Mouse (Mus musculus) hindbrain, embryonic 15.5 days (tissue): Measurements from ENCODE around the gene Ubb. TPM values are rescaled to one million over a fixed set of nuclear protein-coding genes. Genes with fewer than 3 reads are reported as not detected.
A peak's percentile ranks its signal among the peaks of the same experiment; 100 is the strongest.

ENCODE experiments used
- ATAC-seq: fragments of 200-750 bp; cut with Nextera tagmentation; 2 replicates; pipeline ENCODE4 v1.8.0; 2017; ENCODE audit warnings: low read depth, moderate number of reproducible peaks, moderate TSS enrichment; ENCODE audit not compliant: low FRiP score
- H3K27ac ChIP-seq: fragments of 300-500 bp; sonication (generic); replicated peaks from 2 replicates; pipeline ENCODE4 v1.5.1; 2015; ENCODE audit warnings: mild to moderate bottlenecking, inconsistent platforms
- H3K27me3 ChIP-seq: fragments of 300-500 bp; sonication (generic); 2 replicates; pipeline ENCODE4 v1.6.1; 2015; ENCODE audit warnings: control low read depth, inconsistent platforms
- H3K36me3 ChIP-seq: fragments of 300-500 bp; sonication (generic); 2 replicates; pipeline ENCODE4 v1.6.1; 2015; ENCODE audit warnings: control low read depth, inconsistent platforms
- H3K4me1 ChIP-seq: fragments of 300-500 bp; sonication (generic); replicated peaks from 2 replicates; pipeline ENCODE4 v1.6.1; 2015; ENCODE audit warnings: control low read depth, inconsistent platforms
- H3K4me2 ChIP-seq: fragments of 300-500 bp; sonication (generic); 2 replicates; pipeline ENCODE4 v1.6.1; 2015; ENCODE audit warnings: moderate library complexity, mild to moderate bottlenecking, inconsistent platforms
- H3K4me3 ChIP-seq: fragments of 300-500 bp; sonication (generic); 2 replicates; pipeline ENCODE4 v1.5.1; 2015; ENCODE audit warnings: mild to moderate bottlenecking, inconsistent platforms
- H3K9ac ChIP-seq: fragments of 300-500 bp; sonication (generic); 2 replicates; pipeline ENCODE4 v1.6.1; 2015; ENCODE audit warnings: inconsistent platforms
- H3K9me3 ChIP-seq: fragments of 300-500 bp; sonication (generic); 2 replicates; pipeline ENCODE4 v1.6.1; 2016; ENCODE audit warnings: control low read depth, inconsistent platforms
- WGBS: fragments of 180-500 bp; shearing (Covaris S2); methylation state at CpG from one replicate; pipeline ENCODE4 v1.1.7; 2015; 5-methylcytosine and 5-hydroxymethylcytosine counted together
- polyA plus RNA-seq: library from polyadenylated mRNA; unstranded; fragments of >200 nt; fragmentation: Nextera tagmentation; extraction: Ambion mirVana; gene quantifications from 2 replicates; pipeline ENCODE4 v1.2.1, GENCODE M21; 2015

Ubb gene
- polyA plus RNA-seq, 1 experiment from 2014 or later = 4,365 TPM

DNA sequence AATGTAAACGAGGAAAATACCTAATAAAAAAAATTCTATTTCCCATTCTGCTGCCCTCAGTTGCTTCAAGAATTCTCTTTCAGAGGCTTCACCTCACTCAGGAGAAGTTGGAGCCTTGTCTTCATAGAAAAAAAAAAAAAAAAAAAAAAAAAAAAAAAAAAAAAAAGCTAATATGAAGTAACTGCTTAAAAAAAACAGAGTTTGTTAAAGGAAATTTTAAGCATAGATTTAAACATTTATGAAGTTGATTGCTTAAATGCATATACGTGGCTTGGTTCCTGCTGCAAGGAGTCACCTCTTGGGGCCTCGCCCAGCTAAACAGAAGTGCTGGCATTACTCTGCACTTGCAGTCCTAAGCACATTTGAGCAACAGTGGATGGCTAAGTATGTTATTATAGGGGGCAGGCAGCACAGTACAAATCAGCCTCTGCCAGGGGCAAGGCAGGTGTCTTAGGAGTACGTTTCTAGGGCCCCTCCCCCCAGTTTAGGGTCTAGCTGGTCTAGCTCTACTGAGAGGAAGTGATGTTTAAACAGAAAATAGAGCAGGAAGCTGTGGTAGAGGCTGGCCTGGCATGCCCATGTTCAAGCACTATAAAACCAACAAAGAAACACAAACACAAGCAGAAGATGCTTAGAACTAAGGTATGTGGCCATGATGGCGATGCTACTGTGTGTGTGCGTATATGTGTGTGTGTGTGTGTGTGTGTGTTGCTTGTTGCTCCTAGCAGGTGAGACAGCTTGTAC, 23.2 kb downstream of the Ubb start, which contains the start of gene Trpv2:
Gene Trpv2 (plus strand): TSS at position 528 of the 744 bp plus-strand sequence.
- Histone ChIP-seq H3K27ac (peak within 1 kb of the TSS; percentile 81), H3K4me2 (peak within 1 kb of the TSS; percentile 98), H3K36me3 (no peaks in the 10 kb centered on the region), H3K27me3 (no peaks in the 10 kb centered on the region), H3K4me3 (peak within 1 kb of the TSS; percentile 63), H3K4me1 (peaks cover 15% of the 10 kb centered on the region), H3K9ac (no peak within 1 kb of the TSS; the same call in 1 of the 2 replicates), H3K9me3 (no peaks in the 10 kb centered on the region)
- 85% methylated on average over 6 of the region's 6 CpGs for WGBS
- no peak for ATAC-seq

DNA sequence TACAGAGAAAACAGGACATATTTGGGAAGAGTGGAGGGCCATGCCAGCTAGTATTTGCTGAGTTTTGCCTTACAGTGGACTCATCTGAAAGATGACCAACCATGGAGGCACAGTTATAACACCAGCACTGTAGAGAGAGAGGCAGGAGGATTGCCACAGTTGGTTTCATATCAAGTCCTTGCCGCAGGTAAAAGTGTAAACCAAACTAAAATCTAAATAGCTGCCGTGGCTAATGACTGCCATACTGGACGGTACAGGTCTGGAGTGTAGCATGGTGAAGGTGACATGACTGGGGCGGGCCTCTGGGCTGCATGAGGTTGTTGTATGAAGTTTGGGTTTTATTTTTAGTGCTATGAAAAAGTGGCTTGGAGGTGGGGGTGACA, 23.7 kb downstream of the Ubb start:
- ATAC-seq = no peak
- WGBS = 88% methylated on average over 4 of the region's 4 CpGs
- H3K27me3 ChIP-seq = no peaks in the 10 kb centered on the region
- H3K9ac ChIP-seq = no peak overlapping the region
- H3K9me3 ChIP-seq = no peaks in the 10 kb centered on the region
- peak overlapping the region; percentile 98; the same call in 1 of the 2 replicates for H3K4me2 ChIP-seq
- no peaks in the 10 kb centered on the region for H3K36me3 ChIP-seq
- H3K27ac ChIP-seq = no peak overlapping the region
- H3K4me1 ChIP-seq = peaks cover 15% of the 10 kb centered on the region
- no peak overlapping the region for H3K4me3 ChIP-seq

DNA sequence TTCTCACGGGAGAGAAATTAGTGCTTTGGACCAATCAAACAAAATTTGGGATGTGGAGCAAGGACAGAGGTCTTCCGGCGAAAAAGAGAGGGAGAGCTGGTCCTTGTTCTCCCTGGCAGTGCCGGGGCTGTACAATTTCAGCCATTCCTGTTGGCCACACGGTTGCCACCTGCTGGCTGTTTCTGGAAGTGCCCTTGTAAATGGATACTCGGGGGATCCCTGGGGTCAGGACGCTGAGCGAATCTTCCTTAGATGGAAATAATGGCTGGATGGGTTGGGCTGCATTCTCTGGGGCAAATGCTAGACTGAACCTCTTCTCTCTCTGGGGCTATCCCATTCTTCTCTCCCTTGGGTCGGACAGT, 24.3 kb downstream of the Ubb start:
- Histone ChIP-seq H3K4me2 (peak overlapping the region; percentile 98), H3K27me3 (no peaks in the 10 kb centered on the region), H3K9ac (peak overlapping the region; percentile 69), H3K27ac (peak overlapping the region; percentile 81), H3K9me3 (no peaks in the 10 kb centered on the region), H3K4me3 (peak overlapping the region; percentile 63), H3K36me3 (no peaks in the 10 kb centered on the region), H3K4me1 (peaks cover 15% of the 10 kb centered on the region)
- ATAC-seq = peak; percentile 68; the same call in 1 of the 2 replicates
- WGBS = under 1% methylated on average over 9 of the region's 9 CpGs

- Histone ChIP-seq H3K27me3 (no peaks in the 10 kb centered on the region), H3K36me3 (no peaks in the 10 kb centered on the region), H3K9ac (peak overlapping the region; percentile 69), H3K4me1 (peaks cover 15% of the 10 kb centered on the region), H3K4me2 (peak overlapping the region; percentile 98), H3K9me3 (no peaks in the 10 kb centered on the region), H3K27ac (peak overlapping the region; percentile 81), H3K4me3 (peak overlapping the region; percentile 63)
- peak; percentile 78 for ATAC-seq
- WGBS = 3% methylated on average over 27 of the region's 27 CpGs
These were observed 24.9 kb downstream of the Ubb start for GRCm38 (mm10) chr11:62575659-62576438.

GRCm38 (mm10) chr11:62576530-62577152, 25.7 kb downstream of the Ubb start:
- no peaks in the 10 kb centered on the region for H3K9me3 ChIP-seq
- peak overlapping the region; percentile 98 for H3K4me2 ChIP-seq
- no peaks in the 10 kb centered on the region for H3K36me3 ChIP-seq
- no peaks in the 10 kb centered on the region for H3K27me3 ChIP-seq
- H3K4me3 ChIP-seq = peak overlapping the region; percentile 63
- no peak for ATAC-seq
- H3K27ac ChIP-seq = peak overlapping the region; percentile 81
- H3K9ac ChIP-seq = peak overlapping the region; percentile 69
- peaks cover 15% of the 10 kb centered on the region for H3K4me1 ChIP-seq
- WGBS = 71% methylated on average over 16 of the region's 16 CpGs

- 69% methylated on average over 6 of the region's 6 CpGs for WGBS
- H3K36me3 ChIP-seq = peaks cover 26% of the 10 kb centered on the region
- no peaks in the 10 kb centered on the region for H3K27me3 ChIP-seq
- H3K4me3 ChIP-seq = no peak overlapping the region
- no peak for ATAC-seq
- no peak overlapping the region for H3K9ac ChIP-seq
- no peaks in the 10 kb centered on the region for H3K4me1 ChIP-seq
- H3K27ac ChIP-seq = no peak overlapping the region
- H3K4me2 ChIP-seq = no peak overlapping the region
- no peaks in the 10 kb centered on the region for H3K9me3 ChIP-seq
These were observed 32.1 kb downstream of the Ubb start for GRCm38 (mm10) chr11:62583031-62583430.

- Histone ChIP-seq H3K4me1 (no peaks in the 10 kb centered on the region), H3K27ac (no peak overlapping the region), H3K9me3 (no peaks in the 10 kb centered on the region), H3K36me3 (peaks cover 33% of the 10 kb centered on the region), H3K4me2 (no peak overlapping the region), H3K9ac (no peak overlapping the region), H3K27me3 (no peaks in the 10 kb centered on the region), H3K4me3 (no peak overlapping the region)
- WGBS = 81% methylated on average over 9 of the region's 9 CpGs
- no peak for ATAC-seq
These were observed 33.8 kb downstream of the Ubb start for GRCm38 (mm10) chr11:62584671-62585206.

GRCm38 (mm10) chr11:62587034-62587433, 36.1 kb downstream of the Ubb start:
- no peaks in the 10 kb centered on the region for H3K4me1 ChIP-seq
- WGBS = 93% methylated on average over 5 of the region's 5 CpGs
- H3K36me3 ChIP-seq = peaks cover 44% of the 10 kb centered on the region
- no peak overlapping the region for H3K9ac ChIP-seq
- H3K4me3 ChIP-seq = no peak overlapping the region
- H3K27ac ChIP-seq = no peak overlapping the region
- no peak overlapping the region for H3K4me2 ChIP-seq
- no peaks in the 10 kb centered on the region for H3K9me3 ChIP-seq
- H3K27me3 ChIP-seq = no peaks in the 10 kb centered on the region
- ATAC-seq = no peak

GRCm38 (mm10) chr11:62589391-62589790, 38.4 kb downstream of the Ubb start:
- Histone ChIP-seq H3K4me3 (no peak overlapping the region), H3K9me3 (no peaks in the 10 kb centered on the region), H3K36me3 (peaks cover 44% of the 10 kb centered on the region), H3K27me3 (no peaks in the 10 kb centered on the region), H3K4me2 (no peak overlapping the region), H3K9ac (no peak overlapping the region), H3K27ac (no peak overlapping the region), H3K4me1 (no peaks in the 10 kb centered on the region)
- WGBS = 75% methylated on average over 10 of the region's 10 CpGs
- no peak for ATAC-seq

- Histone ChIP-seq H3K27me3 (no peaks in the 10 kb centered on the region), H3K9me3 (no peaks in the 10 kb centered on the region), H3K4me1 (no peaks in the 10 kb centered on the region), H3K4me3 (no peak overlapping the region), H3K4me2 (no peak overlapping the region), H3K9ac (no peak overlapping the region), H3K27ac (no peak overlapping the region), H3K36me3 (peaks cover 42% of the 10 kb centered on the region)
- WGBS = 84% methylated on average over 2 of the region's 2 CpGs
- no peak for ATAC-seq
These were observed 40.1 kb downstream of the Ubb start for GRCm38 (mm10) chr11:62591026-62591425.

- ATAC-seq = no peak
- 87% methylated on average over 8 of the region's 8 CpGs for WGBS
- H3K4me1 ChIP-seq = no peaks in the 10 kb centered on the region
- no peak overlapping the region for H3K4me3 ChIP-seq
- H3K27me3 ChIP-seq = no peaks in the 10 kb centered on the region
- no peak overlapping the region for H3K9ac ChIP-seq
- peaks cover 39% of the 10 kb centered on the region for H3K36me3 ChIP-seq
- H3K9me3 ChIP-seq = no peaks in the 10 kb centered on the region
- H3K27ac ChIP-seq = no peak overlapping the region
- no peak overlapping the region for H3K4me2 ChIP-seq
These were observed 41.1 kb downstream of the Ubb start for GRCm38 (mm10) chr11:62591904-62592575.
